Mouse (Mus musculus) liver, embryonic 15.5 days (tissue): ENCODE data around the gene Dync1i1. TPM values are rescaled to one million over a fixed set of nuclear protein-coding genes. Genes with fewer than 3 reads are reported as not detected.

Experiments
- ATAC-seq: fragments of 200-750 bp; cut with Nextera tagmentation; 2 replicates; pipeline ENCODE4 v1.8.0; 2017; ENCODE audit warnings: moderate number of reproducible peaks, mild to moderate bottlenecking, moderate library complexity; ENCODE audit not compliant: insufficient read depth
- H3K27ac ChIP-seq: fragments of 300-500 bp; sonication (generic); replicated peaks from 2 replicates; pipeline ENCODE4 v1.5.1; 2015; ENCODE audit warnings: mild to moderate bottlenecking, inconsistent platforms
- H3K27me3 ChIP-seq: fragments of 300-500 bp; sonication (generic); 2 replicates; pipeline ENCODE4 v1.6.1; 2015; ENCODE audit warnings: mild to moderate bottlenecking, inconsistent platforms
- H3K36me3 ChIP-seq: fragments of 300-500 bp; sonication (generic); replicated peaks from 2 replicates; pipeline ENCODE4 v1.6.1; 2015; ENCODE audit warnings: moderate library complexity, mild to moderate bottlenecking, inconsistent platforms
- H3K4me1 ChIP-seq: fragments of 300-500 bp; sonication (generic); replicated peaks from 2 replicates; pipeline ENCODE4 v1.6.1; 2015; ENCODE audit warnings: inconsistent platforms
- H3K4me2 ChIP-seq: fragments of 300-500 bp; sonication (generic); 2 replicates; pipeline ENCODE4 v1.6.1; 2015; ENCODE audit warnings: moderate library complexity, mild to moderate bottlenecking, inconsistent platforms
- H3K4me3 ChIP-seq: fragments of 300-500 bp; sonication (generic); replicated peaks from 2 replicates; pipeline ENCODE4 v1.5.1; 2015; ENCODE audit warnings: mild to moderate bottlenecking, inconsistent platforms
- H3K9ac ChIP-seq: fragments of 300-500 bp; sonication (generic); 2 replicates; pipeline ENCODE4 v1.6.1; 2015; ENCODE audit warnings: moderate library complexity, mild to moderate bottlenecking, inconsistent platforms
- H3K9me3 ChIP-seq: fragments of 300-500 bp; sonication (generic); replicated peaks from 2 replicates; pipeline ENCODE4 v1.6.1; 2016; ENCODE audit warnings: inconsistent platforms
- WGBS: fragments of 180-500 bp; shearing (Covaris S2); methylation state at CpG from one replicate; pipeline ENCODE4 v1.1.7; 2015; ENCODE audit warnings: mixed read lengths; ENCODE audit not compliant: insufficient replicate concordance; 5-methylcytosine and 5-hydroxymethylcytosine counted together
- polyA plus RNA-seq: library from polyadenylated mRNA; unstranded; fragments of >200 nt; fragmentation: Nextera tagmentation; extraction: Ambion mirVana; gene quantifications from 2 replicates; pipeline ENCODE4 v1.2.1, GENCODE M21; 2015

Dync1i1 gene
- polyA plus RNA-seq, 1 experiment from 2014 or later, result 0.07 TPM

GRCm38 (mm10) chr6:5734398-5734797 lies 9.0 kb downstream of the Dync1i1 start:
- no peak overlapping the region for H3K4me3 ChIP-seq
- H3K4me1 ChIP-seq, result no peaks in the 10 kb centered on the region
- no peaks in the 10 kb centered on the region for H3K36me3 ChIP-seq
- no peaks in the 10 kb centered on the region for H3K9me3 ChIP-seq
- no peak overlapping the region for H3K27ac ChIP-seq
- no peak for ATAC-seq
- H3K9ac ChIP-seq, result no peak overlapping the region
- no peaks in the 10 kb centered on the region for H3K27me3 ChIP-seq
- H3K4me2 ChIP-seq, result no peak overlapping the region

GRCm38 (mm10) chr6:5734862-5735261 lies 9.4 kb downstream of the Dync1i1 start:
- ATAC-seq, result no peak
- Histone ChIP-seq H3K4me3 (no peak overlapping the region), H3K27ac (no peak overlapping the region), H3K9ac (no peak overlapping the region), H3K4me2 (no peak overlapping the region), H3K36me3 (no peaks in the 10 kb centered on the region), H3K4me1 (no peaks in the 10 kb centered on the region), H3K9me3 (no peaks in the 10 kb centered on the region), H3K27me3 (no peaks in the 10 kb centered on the region)
- WGBS, result 43% methylated on average over 1 of the region's 1 CpGs

- Histone ChIP-seq H3K4me3 (no peak overlapping the region), H3K9me3 (no peaks in the 10 kb centered on the region), H3K36me3 (no peaks in the 10 kb centered on the region), H3K27me3 (no peaks in the 10 kb centered on the region), H3K4me1 (no peaks in the 10 kb centered on the region), H3K27ac (no peak overlapping the region), H3K4me2 (no peak overlapping the region), H3K9ac (no peak overlapping the region)
- no peak for ATAC-seq
- 63% methylated on average over 7 of the region's 7 CpGs for WGBS
Measured at GRCm38 (mm10) chr6:5739711-5740110, 14.3 kb downstream of the Dync1i1 start.

- H3K4me3 ChIP-seq, result no peak overlapping the region
- H3K27ac ChIP-seq, result no peak overlapping the region
- 70% methylated on average over 6 of the region's 6 CpGs for WGBS
- no peaks in the 10 kb centered on the region for H3K9me3 ChIP-seq
- no peak overlapping the region for H3K4me2 ChIP-seq
- H3K4me1 ChIP-seq, result no peaks in the 10 kb centered on the region
- no peak for ATAC-seq
- no peak overlapping the region for H3K9ac ChIP-seq
- H3K27me3 ChIP-seq, result no peaks in the 10 kb centered on the region
- H3K36me3 ChIP-seq, result no peaks in the 10 kb centered on the region
Measured at GRCm38 (mm10) chr6:5741395-5742032, 16.1 kb downstream of the Dync1i1 start.

GRCm38 (mm10) chr6:5750079-5750711 lies 24.8 kb downstream of the Dync1i1 start:
- WGBS, result 55% methylated on average over 6 of the region's 6 CpGs
- Histone ChIP-seq H3K4me1 (no peaks in the 10 kb centered on the region), H3K9me3 (no peaks in the 10 kb centered on the region; the same call in 1 of the 2 replicates)

GRCm38 (mm10) chr6:5752128-5752527 lies 26.7 kb downstream of the Dync1i1 start:
- no peaks in the 10 kb centered on the region for H3K4me1 ChIP-seq
- H3K4me3 ChIP-seq, result no peak overlapping the region
- WGBS, result 80% methylated on average over 16 of the region's 16 CpGs
- H3K27me3 ChIP-seq, result no peaks in the 10 kb centered on the region
- no peak overlapping the region for H3K9ac ChIP-seq
- no peak overlapping the region for H3K4me2 ChIP-seq
- no peaks in the 10 kb centered on the region; the same call in 1 of the 2 replicates for H3K9me3 ChIP-seq
- ATAC-seq, result no peak
- H3K27ac ChIP-seq, result no peak overlapping the region
- no peaks in the 10 kb centered on the region for H3K36me3 ChIP-seq

More at GRCm38 (mm10) chr6:5750079-5750711, 24.8 kb downstream of the Dync1i1 start:
- H3K27me3 ChIP-seq, result no peaks in the 10 kb centered on the region
- no peaks in the 10 kb centered on the region for H3K36me3 ChIP-seq
- no peak overlapping the region for H3K27ac ChIP-seq
- H3K4me2 ChIP-seq, result no peak overlapping the region
- no peak overlapping the region for H3K4me3 ChIP-seq
- ATAC-seq, result no peak
- no peak overlapping the region for H3K9ac ChIP-seq

GRCm38 (mm10) chr6:5752617-5753016 lies 27.2 kb downstream of the Dync1i1 start:
- 62% methylated on average over 5 of the region's 5 CpGs for WGBS
- H3K4me3 ChIP-seq, result no peak overlapping the region
- no peaks in the 10 kb centered on the region for H3K27me3 ChIP-seq
- no peak overlapping the region for H3K9ac ChIP-seq
- no peak overlapping the region for H3K27ac ChIP-seq
- no peak for ATAC-seq
- H3K36me3 ChIP-seq, result no peaks in the 10 kb centered on the region
- H3K9me3 ChIP-seq, result no peaks in the 10 kb centered on the region; the same call in 1 of the 2 replicates
- H3K4me2 ChIP-seq, result no peak overlapping the region
- H3K4me1 ChIP-seq, result no peaks in the 10 kb centered on the region

GRCm38 (mm10) chr6:5756509-5757130 lies 31.2 kb downstream of the Dync1i1 start:
- 59% methylated on average over 5 of the region's 5 CpGs for WGBS
- Histone ChIP-seq H3K36me3 (no peaks in the 10 kb centered on the region), H3K4me3 (no peak overlapping the region), H3K4me1 (no peaks in the 10 kb centered on the region), H3K9me3 (no peaks in the 10 kb centered on the region), H3K27me3 (no peaks in the 10 kb centered on the region), H3K4me2 (no peak overlapping the region), H3K9ac (no peak overlapping the region), H3K27ac (no peak overlapping the region)
- no peak for ATAC-seq

GRCm38 (mm10) chr6:5762943-5763342 lies 37.5 kb downstream of the Dync1i1 start:
- Histone ChIP-seq H3K9me3 (no peaks in the 10 kb centered on the region), H3K36me3 (no peaks in the 10 kb centered on the region), H3K4me3 (no peak overlapping the region), H3K27me3 (no peaks in the 10 kb centered on the region), H3K4me1 (no peaks in the 10 kb centered on the region), H3K4me2 (no peak overlapping the region), H3K9ac (no peak overlapping the region), H3K27ac (no peak overlapping the region)
- WGBS, result 32% methylated on average over 2 of the region's 2 CpGs
- ATAC-seq, result no peak

- Histone ChIP-seq H3K27ac (no peak overlapping the region), H3K36me3 (no peaks in the 10 kb centered on the region), H3K4me3 (no peak overlapping the region), H3K9me3 (no peaks in the 10 kb centered on the region), H3K4me2 (no peak overlapping the region), H3K9ac (no peak overlapping the region), H3K27me3 (no peaks in the 10 kb centered on the region), H3K4me1 (no peaks in the 10 kb centered on the region)
- no peak for ATAC-seq
- WGBS, result 54% methylated on average over 1 of the region's 1 CpGs
Measured at GRCm38 (mm10) chr6:5768576-5768975, 43.1 kb downstream of the Dync1i1 start.

GRCm38 (mm10) chr6:5770283-5770682 lies 44.8 kb downstream of the Dync1i1 start:
- Histone ChIP-seq H3K4me1 (no peaks in the 10 kb centered on the region), H3K9ac (no peak overlapping the region), H3K9me3 (no peaks in the 10 kb centered on the region), H3K36me3 (no peaks in the 10 kb centered on the region), H3K27me3 (no peaks in the 10 kb centered on the region), H3K4me3 (no peak overlapping the region), H3K27ac (no peak overlapping the region), H3K4me2 (no peak overlapping the region)
- no peak for ATAC-seq
- 65% methylated on average over 4 of the region's 4 CpGs for WGBS
